In genomic region chr2:158178696-158179369, GRCm38 (mm10) we compare ENCODE assay signal across 8 mouse cellular contexts. TPM values are rescaled to one million over a fixed set of nuclear protein-coding genes. Genes with fewer than 3 reads are reported as not detected.
A peak's percentile ranks its signal among the peaks of the same experiment; 100 is the strongest.
DNase-seq lines count a peak whose midpoint lies in the region; ATAC-seq and TF ChIP-seq lines count a peak whose summit lies in the region.

No protein-coding gene starts in this region.

- peak; percentile 69 to 85 for DNase-seq in spleen, adult 18-20 months
- DNase-seq in spleen, adult 12 weeks (ENCODE audit: low spot score) = no peak
- DNase-seq in heart, postnatal 0 days (ENCODE audit: low spot score) = peak; percentile 76
- DNase-seq in kidney, postnatal 14 days = peak; percentile 91
- peak in 1 of 2 experiments; percentile 76 for DNase-seq in spleen, adult 2 months (ENCODE audit: low read depth in 1 of 2, low spot score in 2 of 2)
- DNase-seq in layer of hippocampus, adult 8-10 months (ENCODE audit: low spot score in 2 of 2) = no peak

- H3K9ac ChIP-seq in heart, postnatal 0 days (replicated peaks; ENCODE audit: low read depth, low read length) = 0 out of 2 replicates have a peak overlapping the region, but pooled peaks have one; percentile 14

- no peak for TF ChIP-seq POLR2A in spleen, adult 2 months (IDR thresholded peaks at IDR 0.05; ENCODE audit: low read depth, low read length)

- no peak for TF ChIP-seq EP300 in heart, postnatal 0 days (IDR thresholded peaks at IDR 0.05; ENCODE audit: low read depth)

- 15% methylated on average over 15 of the region's 19 CpGs for WGBS in heart, postnatal 0 days
- 18% methylated on average over 19 of the region's 19 CpGs for WGBS in spleen, adult 2 months

- peak overlapping the region; percentile 15; the same call in 1 of the 2 replicates for H3K4me3 ChIP-seq in heart, postnatal 0 days (ENCODE audit: low read depth, low read length)
- H3K4me3 ChIP-seq in megakaryocyte, embryonic 14.5 days (replicated peaks) = peak overlapping the region; percentile 74
- H3K4me3 ChIP-seq in spleen, adult 2 months (ENCODE audit: extremely low read depth, insufficient read depth, insufficient read length) = peak overlapping the region; percentile 31; the same call in 1 of the 2 replicates

- no peaks in the 10 kb centered on the region for H3K27me3 ChIP-seq in heart, postnatal 0 days (ENCODE audit: control insufficient read depth, insufficient read depth, low read length)
- peaks cover 98% of the 10 kb centered on the region for H3K27me3 ChIP-seq in megakaryocyte, embryonic 14.5 days (replicated peaks)
- H3K27me3 ChIP-seq in spleen, adult 2 months (ENCODE audit: control insufficient read depth, insufficient read depth, low read length) = no peaks in the 10 kb centered on the region

- H3K4me2 ChIP-seq in heart, postnatal 0 days (ENCODE audit: low read depth, low read length) = peak overlapping the region; percentile 43

- no peak; the same call in 1 of the 2 replicates for TF ChIP-seq CTCF in heart, postnatal 0 days (IDR thresholded peaks at IDR 0.05; ENCODE audit: low read depth)
- no peak for TF ChIP-seq CTCF in spleen, adult 2 months (IDR thresholded peaks at IDR 0.05; ENCODE audit: extremely low read depth, insufficient read depth, insufficient read length, insufficient replicate concordance)

- no peaks in the 10 kb centered on the region for H3K9me3 ChIP-seq in heart, postnatal 0 days (replicated peaks; ENCODE audit: control insufficient read depth, low read length)
- peaks cover 23% of the 10 kb centered on the region for H3K9me3 ChIP-seq in megakaryocyte, embryonic 14.5 days

- no peaks in the 10 kb centered on the region for H3K36me3 ChIP-seq in heart, postnatal 0 days (replicated peaks; ENCODE audit: control insufficient read depth, insufficient read depth, low read length)
- no peaks in the 10 kb centered on the region for H3K36me3 ChIP-seq in megakaryocyte, embryonic 14.5 days (replicated peaks; ENCODE audit: low read length)
- H3K36me3 ChIP-seq in spleen, adult 2 months (ENCODE audit: control insufficient read depth, insufficient read depth, low read length) = no peaks in the 10 kb centered on the region

- H3K4me1 ChIP-seq in heart, postnatal 0 days (ENCODE audit: control insufficient read depth, insufficient read depth) = peaks cover 12% of the 10 kb centered on the region; the same call in 1 of the 2 replicates
- peaks cover 42% of the 10 kb centered on the region for H3K4me1 ChIP-seq in megakaryocyte, embryonic 14.5 days
- peaks cover 26% of the 10 kb centered on the region for H3K4me1 ChIP-seq in spleen, adult 2 months (ENCODE audit: control insufficient read depth, insufficient read depth, insufficient read length)

- peak; percentile 54; the same call in 1 of the 2 replicates for ATAC-seq in erythroid progenitor cell, adult 5-6 weeks (replicated peaks; ENCODE audit: low FRiP score, poor library complexity, severe bottlenecking)
- peak; percentile 82 for ATAC-seq in heart, postnatal 0 days (ENCODE audit: insufficient read depth, low read depth)

- peak overlapping the region; percentile 65 for H3K27ac ChIP-seq in heart, postnatal 0 days (ENCODE audit: low read depth)
- no peak overlapping the region for H3K27ac ChIP-seq in spleen, adult 2 months (ENCODE audit: insufficient read depth, low read length)

RNA-seq across cellular contexts. Expression of gene Tgm2, which starts 32.6 kb away (rescaled TPM):
- 16.3 and 27.4 TPM in 2 replicates for total RNA-seq in erythroid progenitor cell, adult 5-6 weeks (2015; ENCODE audit: low replicate concordance)
- 23.0 and 33.9 TPM in 2 replicates for total RNA-seq in erythroid progenitor cell, adult 5-6 weeks (2017; ENCODE audit: low replicate concordance)
- total RNA-seq in heart, postnatal 0 days (2014; rRNA removed; ENCODE audit: low replicate concordance) = 445 and 622 TPM in 2 replicates
- 136 and 155 TPM in 2 replicates for polyA plus RNA-seq in heart, postnatal 0 days (2015; fragmentation: Nextera tagmentation; extraction: Ambion mirVana)
- polyA plus RNA-seq in megakaryocyte, embryonic 14.5 days (2012; ENCODE audit: insufficient read depth, low replicate concordance) = 5.6 TPM in 1 of 2 replicates, not detected in the other
- polyA plus RNA-seq in spleen, adult 2 months (2012; rRNA removed) = 53.3 and 66.9 TPM in 2 replicates
- total RNA-seq in layer of hippocampus, adult 8-10 months (2022) = 10 to 100 TPM in 3 of 4 experiments, 1 to 10 TPM in 1; 9.1 to 14.2 (median 12.7) TPM

RNA-seq across cellular contexts. Expression of gene D630003M21Rik, which starts 50.2 kb away (rescaled TPM):
- not detected in 2 replicates for total RNA-seq in erythroid progenitor cell, adult 5-6 weeks (2015; ENCODE audit: low replicate concordance)
- total RNA-seq in erythroid progenitor cell, adult 5-6 weeks (2017; ENCODE audit: low replicate concordance) = not detected in 2 replicates
- total RNA-seq in heart, postnatal 0 days (2014; rRNA removed; ENCODE audit: low replicate concordance) = 2.0 and 2.4 TPM in 2 replicates
- polyA plus RNA-seq in heart, postnatal 0 days (2015; fragmentation: Nextera tagmentation; extraction: Ambion mirVana) = 2.1 and 2.5 TPM in 2 replicates
- polyA plus RNA-seq in megakaryocyte, embryonic 14.5 days (2012; ENCODE audit: insufficient read depth, low replicate concordance) = not detected in 2 replicates
- 0.58 and 0.62 TPM in 2 replicates for polyA plus RNA-seq in spleen, adult 2 months (2012; rRNA removed)
- total RNA-seq in layer of hippocampus, adult 8-10 months (2022) = 1 to 10 TPM; 3.3 to 5.3 (median 4.5) TPM

Comparison
In these comparisons a context has a peak if more than half of its experiments do, and no peak if none do; other contexts are left out.
1. DNase-seq: peak in spleen, adult 18-20 months (2 of 2), heart, postnatal 0 days (single experiment) and kidney, postnatal 14 days (single experiment); none in spleen, adult 12 weeks (single experiment) and layer of hippocampus, adult 8-10 months (0 of 2).
2. H3K4me3 ChIP-seq: peak in every context shown above with its lines; median percentile 74 in megakaryocyte, embryonic 14.5 days; 31 in spleen, adult 2 months; 15 in heart, postnatal 0 days.
3. RNA of gene Tgm2, which starts 32.6 kb away (total RNA-seq): 445 to 622 TPM in heart, postnatal 0 days; 16.3 to 33.9 TPM in erythroid progenitor cell, adult 5-6 weeks and 9.1 to 14.2 TPM in layer of hippocampus, adult 8-10 months; every median in the first group is over 10 times any median in the second.